Mouse (Mus musculus) lung, postnatal 25 days (tissue): ENCODE measurements around the gene Hcn3.

Experiments
- DNase-seq: peaks from one replicate; pipeline ENCODE4 v3.0.0; 2022; ENCODE audit warnings: low spot score

The Hcn3 gene

DNA sequence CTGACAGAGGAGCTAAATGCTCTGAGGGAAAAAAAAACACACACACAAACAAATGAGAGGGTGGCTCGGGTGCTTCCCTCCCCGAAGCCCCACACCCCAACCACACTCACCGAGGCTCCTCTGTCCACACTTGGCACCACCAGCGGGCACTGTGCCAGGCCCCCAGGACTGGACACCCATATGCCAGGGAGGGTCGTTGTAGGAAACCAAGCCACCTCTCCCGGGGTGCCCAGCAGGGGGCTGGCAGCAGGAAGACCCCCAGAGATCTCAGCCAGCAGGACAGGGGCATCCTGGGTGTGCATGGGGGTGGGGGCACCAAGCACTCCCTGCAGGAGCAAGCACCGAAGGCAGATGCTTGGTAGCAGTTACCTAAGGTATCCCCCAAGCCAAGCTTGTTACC is 59.2 kb downstream of the Hcn3 start, which contains the start of gene Gm43738:
TSS of gene Gm43738 (minus strand) at position 289 of the 400 bp plus-strand sequence.
- no peak for DNase-seq
